Mouse (Mus musculus) embryonic facial prominence, embryonic 14.5 days (tissue): ENCODE results near the gene Oxnad1. TPM values are rescaled to one million over a fixed set of nuclear protein-coding genes. Genes with fewer than 3 reads are reported as not detected.
"Not testable (repeated sequence)": the region's sequence is repeated elsewhere in the genome, so short reads cannot be mapped to it uniquely, and the experiment has no call there.

ENCODE experiments used
- ATAC-seq: fragments of 200-750 bp; cut with Nextera tagmentation; 2 replicates; pipeline ENCODE4 v1.8.0; 2017; ENCODE audit warnings: low read depth, moderate number of reproducible peaks, moderate TSS enrichment
- DNase-seq: peaks from one replicate; pipeline ENCODE4 v3.0.0-alpha.2; 2015; ENCODE audit warnings: low spot score
- H3K27ac ChIP-seq: fragments of 300-500 bp; sonication (generic); replicated peaks from 2 replicates; pipeline ENCODE4 v1.5.1; 2014; ENCODE audit warnings: low read depth, mild to moderate bottlenecking, low read length, moderate library complexity
- H3K27me3 ChIP-seq: fragments of 300-500 bp; sonication (generic); replicated peaks from 2 replicates; pipeline ENCODE4 v1.6.1; 2014; ENCODE audit warnings: low read length; ENCODE audit not compliant: control insufficient read depth, insufficient read depth
- H3K36me3 ChIP-seq: fragments of 300-500 bp; sonication (generic); 2 replicates; pipeline ENCODE4 v1.6.1; 2014; ENCODE audit warnings: low read length, mixed read lengths; ENCODE audit not compliant: control insufficient read depth, insufficient read depth
- H3K4me1 ChIP-seq: fragments of 300-500 bp; sonication (generic); 2 replicates; pipeline ENCODE4 v1.6.1; 2014; ENCODE audit warnings: antibody characterized with exemption, low read length; ENCODE audit not compliant: control insufficient read depth, insufficient read depth
- H3K4me2 ChIP-seq: fragments of 300-500 bp; sonication (generic); 2 replicates; pipeline ENCODE4 v1.6.1; 2014; ENCODE audit warnings: low read depth, mild to moderate bottlenecking, low read length, moderate library complexity, mixed read lengths
- H3K4me3 ChIP-seq: fragments of 300-500 bp; sonication (generic); 2 replicates; pipeline ENCODE4 v1.5.1; 2014; ENCODE audit warnings: low read depth, mild to moderate bottlenecking, low read length
- H3K9ac ChIP-seq: fragments of 300-500 bp; sonication (generic); 2 replicates; pipeline ENCODE4 v1.6.1; 2014; ENCODE audit warnings: low read depth, mild to moderate bottlenecking, low read length, moderate library complexity, mixed read lengths
- H3K9me3 ChIP-seq: fragments of 300-500 bp; sonication (generic); 2 replicates; pipeline ENCODE4 v1.6.1; 2016; ENCODE audit warnings: low read length; ENCODE audit not compliant: control insufficient read depth
- WGBS: fragments of 180-500 bp; shearing (Covaris S2); extraction: QIAGEN DNeasy Blood & Tissue Kit; methylation state at CpG from one replicate; pipeline ENCODE4 v1.1.7; 2014; 5-methylcytosine and 5-hydroxymethylcytosine counted together
- polyA plus RNA-seq: library from polyadenylated mRNA; unstranded; fragments of >200 nt; fragmentation: Nextera tagmentation; extraction: Ambion mirVana; gene quantifications from 2 replicates; pipeline ENCODE4 v1.2.1, GENCODE M21; 2014

The Oxnad1 gene
- polyA plus RNA-seq, 1 experiment from 2014 or later, result 14.8 TPM

DNA sequence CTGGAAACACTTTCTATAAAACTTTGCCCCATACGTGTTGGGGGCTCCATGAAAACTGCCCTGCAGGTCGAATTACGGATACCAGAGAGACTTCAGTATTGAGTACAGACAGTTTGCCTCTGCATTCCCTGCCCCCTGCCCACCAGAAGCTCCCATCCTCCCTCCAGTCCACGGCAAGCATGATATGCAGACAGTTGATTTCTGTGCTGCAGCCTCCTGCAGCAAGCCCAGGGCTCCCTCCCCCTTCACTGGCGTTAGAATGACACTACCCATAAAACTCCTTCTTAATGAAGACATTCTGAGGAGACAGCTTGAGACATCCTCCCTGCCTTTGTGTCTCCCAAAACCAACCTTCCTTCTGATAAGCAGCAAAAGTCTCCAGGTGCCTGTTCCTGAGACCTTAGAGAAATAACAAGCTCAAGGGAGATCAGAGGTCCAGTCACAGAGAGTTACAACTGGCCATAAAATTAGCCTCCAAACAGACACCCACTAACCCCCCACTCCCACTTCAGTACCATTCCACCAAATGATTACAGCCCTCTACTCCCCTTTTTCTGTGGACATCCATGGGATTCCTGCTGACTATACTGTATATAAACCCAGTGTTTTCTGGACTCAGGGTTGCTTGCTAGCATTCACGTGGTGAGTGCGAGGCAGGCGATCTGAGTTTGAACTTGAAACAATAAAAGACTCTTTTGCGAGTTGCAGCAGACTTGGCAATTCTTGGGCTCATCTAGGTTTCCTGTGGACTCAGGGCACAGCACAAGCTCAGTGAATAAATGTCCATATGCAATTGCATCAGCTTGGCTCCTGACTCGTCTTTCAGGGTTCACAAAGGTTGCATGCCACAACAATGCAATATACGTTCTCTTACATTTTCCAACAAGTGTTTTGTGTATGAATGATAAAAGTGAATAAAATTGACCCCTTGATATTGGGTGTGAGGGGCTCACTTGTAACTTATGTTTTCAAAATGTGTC is 36.1 kb downstream of the Oxnad1 start:
- H3K4me2 ChIP-seq, result no peak overlapping the region
- H3K9me3 ChIP-seq, result no peaks in the 10 kb centered on the region
- DNase-seq (no peak), ATAC-seq (no peak)
- H3K4me3 ChIP-seq, result no peak overlapping the region
- 57% methylated on average over 11 of the region's 11 CpGs for WGBS
- H3K4me1 ChIP-seq, result no peaks in the 10 kb centered on the region
- H3K36me3 ChIP-seq, result no peaks in the 10 kb centered on the region
- H3K27me3 ChIP-seq, result no peaks in the 10 kb centered on the region
- H3K9ac ChIP-seq, result no peak overlapping the region
- no peak overlapping the region for H3K27ac ChIP-seq

DNA sequence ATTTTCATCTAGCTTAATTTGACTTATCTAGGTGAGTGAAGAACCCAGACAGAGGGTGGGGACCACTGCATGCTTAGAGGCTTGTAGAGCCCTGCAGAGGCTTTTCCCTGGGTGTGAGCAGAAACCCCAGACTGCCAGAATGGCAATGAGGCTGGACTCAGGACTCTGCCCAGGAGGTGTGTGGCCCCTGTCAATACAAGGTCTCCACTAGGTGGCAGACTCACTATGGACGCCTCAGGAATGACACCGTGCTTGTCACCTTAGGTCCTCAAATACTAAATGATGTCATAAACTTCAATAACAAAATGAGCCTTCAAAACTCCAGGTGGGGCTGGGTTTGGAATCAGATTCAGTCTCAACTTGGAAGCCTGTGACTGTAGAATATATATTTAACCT is 36.7 kb downstream of the Oxnad1 start:
- no peaks in the 10 kb centered on the region for H3K9me3 ChIP-seq
- 64% methylated on average over 2 of the region's 2 CpGs for WGBS
- no peaks in the 10 kb centered on the region for H3K36me3 ChIP-seq
- H3K27ac ChIP-seq, result no peak overlapping the region
- H3K27me3 ChIP-seq, result no peaks in the 10 kb centered on the region
- no peak for ATAC-seq
- H3K4me3 ChIP-seq, result no peak overlapping the region
- H3K4me1 ChIP-seq, result no peaks in the 10 kb centered on the region
- DNase-seq, result no peak
- no peak overlapping the region for H3K9ac ChIP-seq
- H3K4me2 ChIP-seq, result no peak overlapping the region

DNA sequence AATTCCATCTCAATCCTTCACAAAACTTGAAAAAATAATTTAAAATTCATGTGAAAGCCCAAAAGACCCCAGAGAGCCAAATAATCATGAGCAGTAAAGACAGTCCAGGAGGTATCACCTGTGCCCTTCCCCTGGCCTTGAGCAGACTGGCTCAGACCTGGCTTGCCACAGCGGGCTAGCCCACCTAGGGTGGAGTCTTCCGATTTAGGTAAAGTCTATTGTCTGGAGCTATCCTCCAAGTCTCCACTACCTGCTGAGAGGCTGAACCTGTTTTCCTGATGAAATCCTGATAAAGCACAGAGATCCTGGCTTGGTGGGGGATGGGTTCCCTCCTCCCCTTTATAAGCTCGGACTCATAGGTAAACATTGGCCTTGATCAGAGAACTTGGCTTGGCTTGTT is 39.1 kb downstream of the Oxnad1 start:
- Histone ChIP-seq H3K4me1 (no peaks in the 10 kb centered on the region), H3K9ac (no peak overlapping the region), H3K9me3 (no peaks in the 10 kb centered on the region), H3K27ac (no peak overlapping the region), H3K4me3 (no peak overlapping the region), H3K4me2 (no peak overlapping the region), H3K36me3 (no peaks in the 10 kb centered on the region), H3K27me3 (no peaks in the 10 kb centered on the region)
- DNase-seq (no peak), ATAC-seq (no peak)
- WGBS, result 67% methylated on average over 3 of the region's 3 CpGs

DNA sequence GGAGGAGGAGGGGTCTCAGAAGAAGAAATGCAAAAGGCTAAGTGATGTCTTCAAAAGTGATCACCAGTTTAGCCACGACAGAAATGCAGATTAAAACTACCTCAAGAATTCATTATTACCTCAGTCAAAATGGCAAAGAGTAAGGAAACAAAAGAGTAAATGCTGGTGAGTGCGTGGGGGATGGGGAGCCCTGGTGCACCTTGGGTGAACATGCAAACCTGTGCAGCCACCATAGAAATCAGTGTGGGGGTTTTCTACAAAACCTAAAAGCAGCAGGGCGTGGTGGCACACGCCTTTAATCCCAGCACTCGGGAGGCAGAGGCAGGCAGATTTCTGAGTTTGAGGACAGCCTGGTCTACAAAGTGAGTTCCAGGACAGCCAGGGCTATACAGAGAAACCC is 40.1 kb downstream of the Oxnad1 start:
- 84% methylated on average over 5 of the region's 5 CpGs for WGBS
- not testable (repeated sequence) for H3K4me1 ChIP-seq, H3K9me3 ChIP-seq, DNase-seq, H3K4me2 ChIP-seq, H3K36me3 ChIP-seq, H3K27me3 ChIP-seq, H3K4me3 ChIP-seq, ATAC-seq, H3K9ac ChIP-seq, H3K27ac ChIP-seq

DNA sequence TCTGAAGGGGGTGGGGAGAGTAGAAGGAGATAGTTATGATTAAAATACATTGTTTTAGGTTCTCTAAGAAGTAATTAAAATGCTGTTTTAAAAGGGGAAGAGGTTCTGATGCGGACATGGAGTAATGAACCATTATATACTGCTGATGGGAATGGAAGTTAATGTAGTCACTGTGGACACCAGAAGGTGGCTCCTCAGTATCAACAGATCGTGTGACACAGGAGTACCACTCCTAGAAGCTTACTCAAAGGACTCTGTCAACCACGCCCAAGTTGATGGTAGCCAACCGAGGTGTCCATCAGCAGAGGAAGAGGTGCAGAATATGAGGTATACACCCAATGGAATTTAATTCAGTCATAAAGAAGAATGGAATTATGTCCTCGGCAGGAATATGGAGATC is 43.2 kb downstream of the Oxnad1 start:
- ATAC-seq, result no peak
- WGBS, result 80% methylated on average over 5 of the region's 5 CpGs
- no peak overlapping the region for H3K9ac ChIP-seq

DNA sequence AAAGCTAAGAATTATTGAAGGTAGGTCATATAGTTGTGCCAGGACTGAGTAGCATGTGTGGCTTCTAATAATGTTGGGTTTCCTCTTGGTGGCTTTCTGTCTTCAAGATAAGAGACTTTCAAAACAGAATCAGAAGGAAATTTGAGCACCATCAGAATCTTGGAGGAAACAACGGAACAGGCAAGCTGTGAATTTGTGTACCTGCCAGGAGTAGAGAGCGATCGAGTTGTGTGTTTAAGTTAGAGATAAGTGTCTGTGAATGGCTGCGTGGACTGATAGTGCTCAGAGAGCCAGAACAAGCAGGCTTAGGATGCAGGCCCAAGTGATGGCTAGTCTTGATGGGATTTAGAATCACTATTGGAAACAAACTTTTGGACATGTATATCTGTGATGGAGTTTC is 46.7 kb downstream of the Oxnad1 start:
- DNase-seq (no peak), ATAC-seq (no peak)
- no peaks in the 10 kb centered on the region for H3K36me3 ChIP-seq
- no peak overlapping the region for H3K4me3 ChIP-seq
- no peaks in the 10 kb centered on the region for H3K27me3 ChIP-seq
- 81% methylated on average over 4 of the region's 4 CpGs for WGBS
- H3K4me2 ChIP-seq, result no peak overlapping the region
- no peaks in the 10 kb centered on the region for H3K9me3 ChIP-seq
- H3K9ac ChIP-seq, result no peak overlapping the region
- H3K27ac ChIP-seq, result no peak overlapping the region
- H3K4me1 ChIP-seq, result no peaks in the 10 kb centered on the region

More for the DNA sequence above, 43.2 kb downstream of the Oxnad1 start:
- H3K4me2 ChIP-seq, result no peak overlapping the region
- no peak overlapping the region for H3K4me3 ChIP-seq
- no peaks in the 10 kb centered on the region for H3K9me3 ChIP-seq
- no peak overlapping the region for H3K27ac ChIP-seq
- no peaks in the 10 kb centered on the region for H3K27me3 ChIP-seq
- H3K36me3 ChIP-seq, result no peaks in the 10 kb centered on the region
- DNase-seq, result no peak
- no peaks in the 10 kb centered on the region for H3K4me1 ChIP-seq

DNA sequence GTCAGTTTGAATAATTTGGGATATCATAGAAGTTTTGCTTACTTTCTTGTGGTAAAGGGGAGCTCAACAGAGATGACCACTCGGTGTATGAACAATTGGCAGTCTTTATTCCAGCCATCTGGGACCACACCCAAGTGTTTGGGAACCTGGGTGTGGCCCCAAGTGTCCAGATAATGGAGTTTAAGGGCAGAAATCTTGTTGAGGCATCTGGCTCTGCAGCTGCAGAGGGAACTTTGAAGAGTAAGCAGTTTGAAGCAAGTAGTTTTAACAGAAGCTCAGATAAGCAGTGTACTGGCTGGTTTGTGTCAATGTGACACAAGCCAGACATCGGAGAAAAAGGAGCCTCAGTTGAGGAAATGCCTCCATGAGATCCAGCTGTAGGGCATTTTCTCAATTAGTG is 49.1 kb downstream of the Oxnad1 start:
- H3K4me2 ChIP-seq, result no peak overlapping the region
- 56% methylated on average over 2 of the region's 2 CpGs for WGBS
- peak; percentile 6 for DNase-seq
- H3K9ac ChIP-seq, result no peak overlapping the region
- H3K4me1 ChIP-seq, result no peaks in the 10 kb centered on the region
- no peaks in the 10 kb centered on the region for H3K9me3 ChIP-seq
- no peaks in the 10 kb centered on the region for H3K36me3 ChIP-seq
- ATAC-seq, result no peak
- no peak overlapping the region for H3K4me3 ChIP-seq
- H3K27me3 ChIP-seq, result no peaks in the 10 kb centered on the region
- no peak overlapping the region for H3K27ac ChIP-seq

DNA sequence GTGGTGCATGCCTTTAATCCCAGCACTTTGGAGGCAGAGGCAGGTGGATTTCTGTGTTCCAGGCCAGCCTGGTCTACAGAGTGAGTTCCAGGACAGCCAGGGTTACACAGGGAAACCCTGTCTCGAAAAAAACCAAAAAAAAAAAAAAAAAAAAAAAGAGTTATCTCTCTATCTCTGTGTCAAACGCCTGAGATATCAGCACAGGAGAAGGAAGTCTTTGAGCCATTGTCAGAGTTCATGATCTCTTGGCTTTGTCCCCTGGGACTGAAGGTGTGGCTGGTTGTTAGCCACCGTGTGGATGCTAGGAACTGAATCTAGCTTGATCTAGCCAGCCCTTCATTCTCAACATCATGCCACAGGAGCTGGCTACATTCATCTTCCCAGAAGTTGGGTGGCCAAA is 51.3 kb downstream of the Oxnad1 start:
- not testable (repeated sequence) for H3K4me2 ChIP-seq, ATAC-seq

More for the DNA sequence above, 51.3 kb downstream of the Oxnad1 start:
- not testable (repeated sequence) for H3K9me3 ChIP-seq, H3K4me3 ChIP-seq, H3K36me3 ChIP-seq, H3K4me1 ChIP-seq, DNase-seq, H3K9ac ChIP-seq, H3K27me3 ChIP-seq, H3K27ac ChIP-seq
- 70% methylated on average over 3 of the region's 3 CpGs for WGBS
